Comparison of ENCODE assay signal across 21 mouse cellular contexts in genomic region chr6:30479418-30479817, GRCm38 (mm10). TPM values are rescaled to one million over a fixed set of nuclear protein-coding genes. Genes with fewer than 3 reads are reported as not detected.
"Had no signal": no experiment of that assay in that cellular context is flagged by ENCODE, and none has a peak within 500 bp of the region (broad histone marks: within the 10 kb centered on the region; RNA-seq: fewer than 3 reads in every experiment).

No protein-coding gene starts in this region.

- H3K9me3 ChIP-seq: kidney, embryonic 15.5 days; liver, embryonic 13.5 days; lung, embryonic 15.5 days; megakaryocyte, embryonic 14.5 days; midbrain, embryonic 10.5 days; midbrain, embryonic 13.5 days; neural tube, embryonic 13.5 days had no signal

- H3K27me3 ChIP-seq: kidney, embryonic 15.5 days; liver, embryonic 13.5 days; lung, embryonic 15.5 days; megakaryocyte, embryonic 14.5 days; midbrain, embryonic 13.5 days; neural tube, embryonic 13.5 days had no signal

- H3K9ac ChIP-seq: kidney, embryonic 15.5 days; liver, embryonic 13.5 days; lung, embryonic 15.5 days; midbrain, embryonic 13.5 days; neural tube, embryonic 13.5 days had no signal

- DNase-seq: kidney, postnatal 10 days; kidney, postnatal 36 days; layer of hippocampus, postnatal 36 days; liver, embryonic 13.5 days; lung, postnatal 10 days; lung, postnatal 36 days; thymus, postnatal 25 days had no signal

- H3K4me3 ChIP-seq: kidney, embryonic 15.5 days; left cerebral cortex, adult 2 months; liver, embryonic 13.5 days; lung, embryonic 15.5 days; megakaryocyte, embryonic 14.5 days; midbrain, embryonic 10.5 days; midbrain, embryonic 13.5 days; myocyte; neural tube, embryonic 13.5 days had no signal

- H3K27ac ChIP-seq: kidney, embryonic 15.5 days; left cerebral cortex, adult 2 months; liver, embryonic 13.5 days; lung, embryonic 15.5 days; midbrain, embryonic 10.5 days; neural tube, embryonic 13.5 days had no signal

- ATAC-seq: midbrain, embryonic 13.5 days; midbrain, embryonic 16.5 days had no signal

- H3K4me2 ChIP-seq: kidney, embryonic 15.5 days; liver, embryonic 13.5 days; lung, embryonic 15.5 days; midbrain, embryonic 13.5 days; neural tube, embryonic 13.5 days had no signal

- H3K4me1 ChIP-seq: megakaryocyte, embryonic 14.5 days had no signal

RNA-seq across cellular contexts. Expression of gene Ssmem1, which starts 30.2 kb away (rescaled TPM):
- total RNA-seq: liver, adult 2 months; monocyte, adult 5-6 weeks; neutrophil, adult 5-6 weeks had no signal
- polyA plus RNA-seq: kidney, embryonic 15.5 days; liver, adult 2 months; midbrain, embryonic 13.5 days; neural tube, embryonic 13.5 days; small intestine, adult 2 months; spleen, adult 2 months had no signal
